Mouse (Mus musculus) right cerebral cortex, postnatal 36 days (tissue): ENCODE measurements around the gene Rcc2.

ENCODE experiments used
- DNase-seq, 2 experiments: peaks; one replicate each; pipeline ENCODE4 v3.0.0; 2022; ENCODE audit warnings: low spot score in 2 of 2, mixed read lengths in 1 of 2

The Rcc2 gene

DNA sequence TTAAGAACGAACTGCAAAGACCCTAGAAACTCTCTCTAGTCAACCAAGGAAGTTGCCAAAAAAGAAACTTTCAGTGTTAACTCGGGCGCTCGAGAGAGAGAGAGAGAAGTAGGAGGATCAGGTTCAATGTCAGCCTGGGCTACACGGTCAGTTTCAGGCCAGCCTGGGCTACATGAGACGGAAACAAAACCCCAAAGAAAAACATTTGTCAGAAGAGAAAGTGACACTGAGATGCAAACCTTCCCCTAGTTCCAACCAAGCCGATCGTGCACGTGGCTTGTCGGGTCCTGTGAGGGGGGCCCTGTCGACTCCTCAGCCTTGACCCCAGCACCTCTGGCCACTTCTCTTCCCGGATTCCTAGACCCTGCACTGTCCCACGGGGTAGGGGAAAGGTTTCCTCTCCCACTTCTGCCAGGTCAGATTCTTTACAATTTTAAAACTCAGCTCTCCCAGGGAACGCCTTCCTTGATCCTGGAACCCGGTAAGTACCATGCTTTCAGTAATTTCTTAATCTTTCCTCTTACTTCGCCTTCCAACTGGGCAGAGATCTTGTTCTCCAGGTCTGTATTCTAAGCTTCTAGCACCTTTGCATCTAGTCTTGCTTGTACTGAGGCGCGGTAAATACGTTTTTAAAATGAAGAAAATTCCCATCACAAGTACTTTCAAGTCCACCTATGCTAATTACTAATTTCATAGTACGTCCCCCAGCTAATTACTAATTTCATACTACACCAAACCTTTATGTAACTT is at the start of gene Rcc2:
Rcc2 (plus strand) TSS at position 273 of the 750 bp plus-strand sequence.
- no peak for DNase-seq

DNA sequence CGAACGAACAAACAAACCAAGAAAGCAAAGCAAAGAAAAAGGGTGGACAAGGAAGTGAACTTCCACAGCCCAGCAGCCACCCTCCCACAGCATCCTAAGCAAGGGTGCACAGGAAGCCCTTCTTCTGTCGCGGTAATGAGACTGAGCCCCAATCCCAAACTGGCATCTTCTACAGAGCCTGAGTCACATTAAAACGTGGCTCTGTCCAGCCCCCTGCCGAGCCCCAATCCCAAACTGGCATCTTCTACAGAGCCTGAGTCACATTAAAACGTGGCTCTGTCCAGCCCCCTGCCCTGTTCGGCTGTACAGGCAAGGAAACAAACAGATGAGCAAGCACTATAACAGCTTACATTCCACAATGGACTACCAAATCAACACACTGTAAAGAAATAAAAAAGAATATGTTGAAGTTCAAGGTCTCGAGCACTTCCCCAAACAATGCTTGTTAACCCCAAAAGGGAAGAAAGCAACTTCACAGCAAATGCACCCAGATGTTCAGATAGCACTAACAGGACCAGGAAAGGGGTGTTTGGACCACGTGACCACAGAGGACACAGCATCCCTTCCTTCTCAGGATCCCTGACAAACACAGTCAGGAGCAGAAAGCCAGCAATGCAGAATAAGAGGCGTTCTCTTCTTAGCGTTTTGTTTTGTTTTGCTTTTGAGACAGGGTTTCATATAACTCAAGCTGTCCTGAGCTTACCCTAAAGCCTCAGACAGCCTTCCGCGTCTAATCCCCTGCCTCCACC is 46.3 kb upstream of the Rcc2 start:
- no peak for DNase-seq

DNA sequence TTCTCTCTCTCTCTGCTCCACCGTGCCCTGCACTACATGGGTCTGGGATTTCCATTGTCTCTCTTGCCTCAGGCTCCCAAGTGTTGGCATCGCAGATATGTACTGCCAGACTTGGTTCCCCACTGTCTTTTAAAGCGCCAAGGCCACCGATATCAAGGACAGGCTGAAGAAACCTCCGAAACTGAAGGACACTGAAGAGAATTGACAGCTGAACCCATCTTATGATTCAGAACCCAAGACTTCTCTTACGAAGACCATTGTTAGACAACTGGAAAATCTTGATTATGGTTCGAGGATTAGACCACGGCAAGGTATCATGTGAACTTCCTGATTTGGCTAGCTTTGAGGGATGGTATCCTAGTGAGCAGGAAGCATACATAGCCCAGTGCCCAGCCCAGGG is 45.5 kb upstream of the Rcc2 start:
- DNase-seq: no peak

DNA sequence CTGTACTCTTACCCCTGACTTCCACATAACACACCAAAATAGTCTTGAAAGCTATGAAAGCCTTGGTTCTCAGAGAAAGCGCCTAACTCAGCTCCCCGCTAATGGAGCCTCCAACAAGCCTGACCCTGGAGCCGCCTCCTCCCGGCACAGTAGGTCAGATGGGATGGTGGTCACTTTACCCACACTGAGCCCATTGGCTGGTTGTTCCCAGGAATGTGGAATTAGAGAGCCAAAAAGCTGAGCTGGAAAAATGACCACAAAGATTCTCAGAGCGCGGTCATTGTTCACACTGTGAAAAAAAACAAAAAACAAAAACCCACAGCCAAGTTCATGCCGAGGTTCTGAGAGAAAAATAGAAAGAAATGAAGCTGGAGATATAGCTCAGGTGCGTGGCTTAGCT is 43.8 kb upstream of the Rcc2 start:
- DNase-seq: no peak

DNA sequence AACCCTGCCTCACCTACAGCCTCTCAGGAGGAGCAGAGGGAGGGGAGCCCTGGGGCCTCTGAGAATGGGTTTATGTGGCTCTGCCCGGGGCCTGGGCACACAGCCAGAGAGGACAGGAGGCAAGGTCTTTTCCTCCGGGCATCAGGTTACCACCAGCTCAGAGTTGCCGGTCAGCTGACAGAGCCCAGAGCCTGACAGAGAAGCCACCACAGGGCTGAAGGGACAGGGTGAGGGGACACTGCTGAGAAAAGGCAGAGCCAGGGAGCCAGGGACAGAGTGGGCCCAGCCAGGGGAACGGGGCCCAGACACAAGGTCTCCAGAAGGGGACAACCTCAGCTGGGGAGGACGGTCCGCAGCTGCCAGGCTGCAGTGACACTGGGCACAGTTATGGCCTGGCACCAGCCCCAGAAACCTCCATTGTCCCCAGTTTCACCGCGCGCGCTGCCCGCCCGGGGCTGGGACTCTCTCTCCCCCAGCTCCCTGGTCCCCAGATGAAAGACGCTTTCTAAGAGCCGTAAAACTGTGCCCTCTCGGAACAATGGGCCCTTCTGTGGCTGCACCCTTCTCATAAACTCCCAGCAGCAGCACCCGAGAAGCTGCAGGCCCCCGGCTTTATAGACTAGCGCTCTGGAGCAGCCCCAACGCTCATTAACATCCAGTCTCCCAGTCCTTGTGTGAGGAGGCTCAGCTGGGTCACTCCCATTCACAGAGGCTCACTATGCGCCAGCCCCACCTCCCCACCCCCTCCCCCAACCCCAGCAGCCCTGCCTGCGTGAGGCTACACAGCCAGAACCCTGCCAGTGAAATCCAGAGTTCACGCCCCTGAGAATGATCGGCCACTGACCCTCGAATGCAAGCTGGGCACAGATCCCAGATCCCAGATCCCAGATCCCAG is 42.4 kb upstream of the Rcc2 start:
- peak; percentile 76 to 78 for DNase-seq

DNA sequence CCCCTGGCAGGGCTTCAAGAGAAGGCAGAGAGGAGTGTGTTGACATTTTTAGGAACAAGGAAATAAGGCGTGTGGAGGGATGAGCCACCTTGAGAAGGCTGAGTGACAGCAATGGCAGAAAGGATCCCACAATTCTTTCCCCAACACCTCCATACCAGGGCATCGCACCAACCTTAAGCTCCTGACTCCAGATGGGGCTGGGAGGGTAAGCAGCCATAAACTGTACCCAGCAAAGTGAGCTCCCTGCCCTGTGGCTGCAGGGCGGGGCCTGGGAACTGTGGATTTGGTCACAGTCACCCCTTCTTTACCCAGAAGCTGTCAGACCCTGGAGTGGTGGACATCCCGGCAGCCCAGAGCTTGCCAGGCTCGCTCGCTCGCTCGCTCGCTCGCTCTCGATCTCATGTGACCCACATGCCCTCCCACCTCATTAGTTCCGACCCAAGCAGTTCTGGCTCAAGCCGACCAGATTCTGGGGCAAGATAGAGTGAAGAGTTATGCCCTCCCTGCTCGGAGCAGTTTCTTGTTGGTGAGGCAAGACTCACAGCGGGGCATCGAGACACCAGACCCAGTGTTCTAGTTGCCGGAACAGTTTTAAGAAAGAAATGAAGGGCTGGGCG is 38.8 kb upstream of the Rcc2 start:
- DNase-seq: no peak

DNA sequence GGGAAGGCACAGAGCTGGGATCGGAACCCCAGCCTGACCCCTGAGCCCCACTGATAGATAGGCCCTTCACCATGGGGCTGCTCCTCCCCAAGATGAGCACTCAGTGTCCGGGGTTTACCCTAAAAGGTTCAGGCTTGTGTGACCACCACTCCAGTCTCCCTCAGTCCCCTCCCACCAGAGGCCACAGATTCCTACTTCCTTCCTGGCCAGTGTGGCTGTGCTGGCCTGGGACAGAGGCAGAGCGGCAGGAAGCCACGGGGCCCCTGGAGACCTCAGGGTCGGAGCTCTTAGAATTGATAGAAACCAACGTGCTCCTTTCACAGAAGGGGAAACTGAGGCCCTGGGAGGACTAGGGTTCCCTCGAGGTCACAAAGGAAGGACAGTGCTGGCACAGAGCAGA is 37.9 kb upstream of the Rcc2 start:
- DNase-seq: no peak

DNA sequence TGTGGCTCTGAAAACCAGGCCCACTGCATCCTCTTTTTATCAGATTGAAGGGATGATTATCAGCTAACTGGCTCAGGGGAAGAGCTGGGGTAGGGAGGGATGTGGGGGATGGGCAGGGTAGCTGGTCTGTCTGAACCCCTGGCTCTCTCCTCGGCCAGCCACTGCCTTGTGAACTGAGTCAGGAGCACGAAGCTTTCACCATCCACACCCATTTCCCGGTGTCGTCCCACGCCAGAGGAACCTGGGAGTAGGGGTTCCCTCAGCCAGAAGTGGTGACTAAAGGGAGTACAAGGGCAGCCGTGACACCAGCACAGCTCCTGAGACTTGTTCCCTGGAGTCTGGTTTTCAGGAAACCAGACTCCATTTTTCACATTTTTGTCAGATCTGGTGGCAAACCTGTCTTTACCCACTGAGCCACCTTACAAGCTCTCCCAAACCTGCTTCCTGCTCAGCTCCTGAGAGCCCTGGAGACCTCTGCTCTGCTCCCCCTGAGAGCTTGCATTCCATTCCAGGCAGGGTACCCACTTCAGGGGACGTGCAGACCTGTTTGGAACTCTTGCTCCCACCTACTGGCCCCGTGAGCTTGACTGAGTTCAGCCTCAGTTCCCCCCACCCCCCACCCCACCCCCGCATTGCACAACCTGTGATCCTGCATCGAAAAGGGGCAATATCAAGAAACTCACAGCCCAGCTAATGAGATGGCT is 37.3 kb upstream of the Rcc2 start:
- no peak for DNase-seq

DNA sequence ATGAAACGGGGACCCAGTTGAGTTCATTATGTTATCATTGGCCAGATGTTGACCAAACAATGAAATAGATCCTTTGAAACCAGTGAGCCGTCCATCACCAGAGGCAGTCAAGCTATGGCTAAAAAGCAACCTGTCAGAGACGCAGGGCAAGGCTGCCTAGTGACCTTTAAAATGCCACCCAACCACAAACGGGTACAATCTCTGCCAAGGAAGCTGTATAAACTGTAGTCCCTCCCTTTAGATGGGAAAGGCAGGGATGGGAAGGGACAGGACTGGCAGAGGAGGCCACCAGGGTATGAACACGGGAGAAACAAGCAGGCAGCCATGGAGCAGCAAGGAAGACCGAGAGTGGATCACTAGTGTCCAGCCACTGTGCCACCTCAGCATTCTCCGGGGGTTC is 35.3 kb upstream of the Rcc2 start:
- DNase-seq: no peak

DNA sequence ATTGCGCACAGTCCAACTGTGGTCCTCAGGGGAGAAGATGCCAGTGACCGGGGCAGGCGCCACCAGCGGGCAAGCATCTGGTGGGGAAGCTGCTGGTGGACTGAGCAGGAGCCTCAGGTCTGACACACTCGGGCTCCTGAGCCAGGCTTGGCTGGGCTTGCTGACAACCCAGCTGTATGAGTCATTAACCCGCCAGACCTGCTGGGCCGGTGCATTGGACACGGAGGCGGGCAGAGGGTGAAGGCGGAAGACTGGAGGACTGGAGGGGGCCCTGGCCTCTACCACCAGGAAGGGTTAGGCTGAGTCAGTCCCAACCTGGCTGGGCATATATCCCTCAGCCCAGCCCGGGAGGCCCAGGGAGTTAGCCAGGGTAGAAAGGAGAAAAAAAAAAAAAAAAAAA is 34.6 kb upstream of the Rcc2 start, which contains the start of gene Arhgef10l:
Arhgef10l (minus strand) TSS at position 253 of the 400 bp plus-strand sequence.
- DNase-seq: no peak

DNA sequence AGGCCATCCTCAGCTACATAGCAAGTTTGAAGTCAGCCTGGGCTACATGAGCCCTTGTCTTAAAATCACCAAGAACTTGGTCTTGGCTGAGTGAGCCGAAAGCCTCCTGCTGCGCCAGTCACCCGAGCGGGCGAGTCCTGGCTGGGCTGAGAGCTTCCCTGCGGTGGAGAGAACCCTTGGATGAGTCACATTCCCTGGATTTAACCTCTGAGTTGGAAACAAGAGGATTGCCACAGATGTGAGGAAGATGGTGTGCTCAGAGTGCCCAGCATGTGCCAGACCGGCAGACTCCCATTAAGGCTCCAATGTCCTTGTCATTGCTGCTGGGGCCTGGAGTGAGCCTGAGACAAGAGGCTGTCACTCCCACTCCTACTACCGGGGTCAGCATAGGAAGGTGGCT is 32.5 kb upstream of the Rcc2 start:
- no peak for DNase-seq

DNA sequence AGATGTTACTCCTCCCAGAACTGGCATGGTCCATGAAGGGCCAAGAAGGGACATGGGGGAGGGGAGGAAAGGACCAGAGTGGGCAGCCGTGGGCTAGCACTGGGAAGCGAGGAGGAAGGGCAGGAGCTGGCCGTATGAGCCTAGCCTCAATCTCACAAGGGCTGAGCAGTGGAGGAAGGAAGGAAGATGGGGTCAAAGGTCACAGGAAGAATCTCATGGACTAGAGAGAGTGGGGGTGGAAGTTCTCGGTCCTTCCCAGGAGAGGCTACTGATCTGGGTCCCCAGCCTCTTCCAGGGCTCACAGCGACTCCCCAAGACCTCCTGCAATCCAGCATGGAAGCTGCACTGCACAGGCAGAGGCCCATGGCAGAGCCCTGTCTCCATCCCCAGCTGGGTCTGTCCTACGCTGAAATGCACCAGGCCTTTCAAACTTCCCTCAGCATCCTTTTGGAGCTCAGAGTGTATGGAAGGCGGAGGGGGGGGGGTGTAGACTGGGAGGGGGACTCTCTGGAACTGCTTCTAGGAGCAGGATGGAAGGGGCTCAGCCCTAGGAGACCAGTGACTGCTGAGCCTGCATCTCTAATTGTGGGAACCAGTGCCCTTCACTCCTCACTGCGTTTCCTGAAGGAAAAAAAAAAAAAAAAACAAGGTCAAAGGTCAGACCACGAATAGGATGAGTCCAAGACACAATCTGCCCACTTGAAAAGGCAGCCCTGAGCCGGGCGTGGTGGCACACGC is 26.6 kb upstream of the Rcc2 start:
- no peak for DNase-seq

DNA sequence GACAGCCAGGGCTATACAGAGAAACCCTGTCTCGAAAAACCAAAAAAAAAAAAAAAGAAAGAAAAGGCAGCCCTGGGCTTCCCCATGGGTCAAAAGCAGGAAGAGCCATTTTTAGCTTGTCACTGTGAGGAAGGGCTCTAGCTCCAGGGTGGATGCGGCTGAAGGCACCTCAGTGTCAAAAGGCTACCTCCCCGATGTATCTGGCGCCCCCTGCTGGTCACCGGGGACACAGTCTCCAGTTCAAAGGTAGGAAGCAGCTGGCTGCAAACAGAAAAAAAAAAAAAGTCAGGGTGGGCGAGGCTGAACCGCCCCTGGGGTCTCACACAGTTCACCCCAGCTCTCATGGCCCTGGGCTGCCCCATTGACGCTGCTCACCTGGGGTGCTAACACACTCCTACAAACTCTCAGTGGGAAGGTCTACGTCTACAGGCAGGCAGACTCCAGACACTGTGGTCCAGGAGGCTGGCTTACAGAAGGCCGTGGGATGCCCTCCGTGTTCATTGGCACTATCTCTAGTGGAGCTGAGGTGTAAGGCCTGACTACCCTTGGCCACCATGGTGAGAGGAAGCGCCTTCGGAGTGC is 25.9 kb upstream of the Rcc2 start:
- DNase-seq: peak; percentile 22 to 54

DNA sequence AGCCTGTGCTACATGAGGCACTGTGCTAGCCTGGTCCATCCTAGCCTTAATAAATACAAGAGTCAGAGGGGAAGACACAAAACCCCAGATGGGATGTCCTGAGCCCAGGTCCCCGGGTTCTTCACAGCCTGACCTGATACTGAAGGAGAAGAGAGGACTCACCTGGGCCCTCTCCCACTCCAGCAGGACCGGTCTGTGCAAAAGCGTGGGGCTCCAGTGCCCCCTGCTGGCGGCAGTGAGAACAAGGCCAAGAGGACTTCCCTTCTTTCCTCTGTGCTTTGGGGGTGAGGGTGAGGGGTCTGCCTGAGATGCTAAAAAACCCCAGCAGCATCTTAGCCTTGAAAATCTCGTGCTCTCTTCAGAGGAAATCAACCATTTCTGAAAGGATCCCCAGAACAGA is 21.3 kb upstream of the Rcc2 start:
- DNase-seq: no peak

DNA sequence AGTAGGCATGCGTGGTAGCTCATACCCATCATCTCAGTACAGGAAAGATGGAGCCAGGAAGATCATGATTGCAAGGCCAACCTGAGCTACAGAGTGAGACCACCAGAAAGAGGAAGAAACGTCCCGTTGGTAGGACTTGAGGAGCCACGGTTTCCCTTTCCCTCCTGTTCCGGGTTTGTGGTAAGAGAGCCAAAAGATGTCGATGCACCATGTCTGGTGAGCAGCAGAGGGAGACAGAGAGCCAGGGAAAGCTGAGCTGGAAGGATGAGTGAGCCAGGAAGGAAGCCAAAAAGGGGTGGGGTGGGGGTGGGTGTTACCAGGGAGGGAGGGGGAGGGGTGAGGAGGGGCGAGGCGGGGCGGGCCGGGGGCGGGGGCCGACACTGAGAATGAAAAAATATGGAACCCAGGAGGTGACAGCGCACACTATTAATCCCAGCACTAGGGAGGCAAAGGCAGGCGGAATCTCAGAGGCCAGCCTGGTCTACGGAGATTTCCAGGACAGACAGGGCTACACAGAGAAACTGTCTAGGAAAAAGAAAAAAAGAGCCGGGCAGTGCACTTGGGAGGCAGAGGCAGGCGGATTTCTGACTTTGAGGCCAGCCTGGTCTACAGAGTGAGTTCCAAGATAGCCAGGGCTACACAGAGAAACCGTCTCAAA is 20.5 kb upstream of the Rcc2 start:
- DNase-seq: peak; percentile 58 to 59

DNA sequence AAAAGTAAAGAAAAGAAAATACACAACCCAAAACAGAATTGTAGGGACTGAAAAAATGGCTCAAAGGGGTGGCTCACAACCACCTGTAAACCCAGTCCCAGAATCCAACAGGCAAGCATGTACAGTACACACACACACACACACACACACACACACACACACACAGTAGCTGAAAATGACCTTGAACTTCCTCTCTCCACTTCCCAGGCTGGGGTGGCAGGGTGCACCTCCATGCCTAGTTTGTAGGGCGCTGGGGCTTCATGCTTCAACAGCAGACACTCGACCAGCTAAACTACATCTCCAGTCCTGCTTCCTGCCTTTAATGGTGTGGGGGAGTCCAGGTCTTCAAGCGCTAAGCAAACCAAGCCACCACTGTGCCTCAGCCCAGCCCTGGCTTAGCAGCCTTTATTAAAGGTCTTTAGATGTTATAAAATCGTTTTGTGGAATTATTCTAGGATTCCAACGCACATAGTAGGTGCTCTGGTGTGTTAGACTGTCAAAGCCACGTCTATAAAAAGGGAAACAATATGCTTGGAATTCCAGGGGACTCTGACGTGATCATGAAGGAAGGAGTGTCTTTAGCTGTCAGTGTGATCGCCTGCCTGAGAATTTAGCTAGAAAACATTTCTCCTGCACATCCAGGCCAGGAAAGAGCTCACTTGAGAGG is 19.5 kb upstream of the Rcc2 start:
- DNase-seq: no peak

DNA sequence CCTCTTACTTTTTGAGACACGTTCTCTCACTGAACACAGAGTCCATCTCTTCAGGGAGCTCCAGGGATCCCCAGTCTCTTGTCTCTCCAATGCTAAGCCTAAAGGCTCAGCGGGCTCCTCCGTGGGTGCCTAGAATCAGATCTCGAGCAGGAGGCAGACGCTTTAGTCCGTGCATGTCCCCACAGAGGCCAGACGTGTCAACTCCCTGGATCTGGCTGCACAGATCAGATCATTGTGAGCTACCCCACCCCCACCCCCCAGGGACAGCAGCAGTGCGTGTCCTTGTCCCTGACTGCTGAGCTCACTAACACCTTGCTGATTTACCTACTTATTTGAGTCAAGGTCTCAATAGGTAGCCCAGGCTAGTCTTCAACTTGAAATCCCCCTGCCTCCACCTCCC is 16.7 kb upstream of the Rcc2 start:
- no peak for DNase-seq

DNA sequence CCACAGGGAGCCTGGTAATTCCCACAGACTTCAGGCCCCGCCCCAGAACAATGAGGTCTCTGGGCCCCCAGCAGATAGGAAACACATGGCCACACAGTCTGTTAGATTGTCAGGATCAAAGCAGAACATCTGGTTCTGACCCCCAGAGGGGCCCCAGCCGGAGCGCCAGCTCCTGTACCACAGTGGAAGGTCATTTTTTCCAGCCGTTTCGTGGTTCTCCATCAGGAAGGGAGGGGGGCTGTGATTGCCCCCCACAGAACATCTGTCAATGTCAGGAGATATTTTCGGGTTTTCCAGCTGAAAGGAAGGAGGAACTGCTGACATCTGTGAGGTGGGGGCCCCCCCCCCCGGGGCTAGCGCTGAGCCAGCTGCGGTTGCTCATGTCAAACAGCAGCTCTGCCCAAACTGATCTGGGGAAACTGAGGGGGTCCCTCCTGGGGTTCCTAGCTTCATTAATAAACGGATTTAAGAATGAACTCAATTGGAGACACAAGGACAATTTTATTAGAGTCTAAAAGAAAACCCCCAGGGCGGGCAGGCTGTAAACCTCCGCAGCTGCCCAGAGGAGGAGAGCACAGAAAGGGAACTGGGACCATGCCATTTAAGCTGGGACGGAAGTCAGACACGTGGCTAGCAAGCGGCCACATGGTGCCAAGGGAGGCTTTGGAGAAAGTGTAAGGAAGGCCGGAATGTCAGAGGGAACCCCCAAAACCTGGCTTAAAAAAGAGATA is 16.0 kb upstream of the Rcc2 start:
- no peak for DNase-seq
